Mouse (Mus musculus) kidney, adult 11 months (tissue): ENCODE results near the gene Prr5l.

Experiments used
- DNase-seq: peaks from one replicate; pipeline ENCODE4 v3.0.0; 2022

Prr5l gene

DNA sequence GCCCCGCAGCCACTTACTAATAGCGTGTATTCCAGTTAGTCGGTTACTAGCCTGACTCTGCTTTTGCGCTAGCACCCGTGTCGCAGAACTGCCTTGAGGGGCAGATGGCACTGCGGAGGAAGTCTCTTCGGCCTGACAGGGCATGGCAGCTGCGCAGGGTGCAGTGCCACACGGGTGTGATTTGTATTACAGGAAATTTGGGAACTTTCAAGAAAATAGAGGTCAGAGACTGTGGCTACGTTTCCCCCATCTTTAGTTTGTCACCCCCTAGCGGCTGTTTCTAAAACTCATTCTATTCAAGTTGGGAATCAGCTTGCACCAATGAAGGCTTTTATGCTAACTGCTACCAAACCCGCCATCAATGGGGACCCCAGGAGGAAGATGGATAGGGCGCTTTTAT is 11.6 kb downstream of the Prr5l start:
- DNase-seq: no peak

DNA sequence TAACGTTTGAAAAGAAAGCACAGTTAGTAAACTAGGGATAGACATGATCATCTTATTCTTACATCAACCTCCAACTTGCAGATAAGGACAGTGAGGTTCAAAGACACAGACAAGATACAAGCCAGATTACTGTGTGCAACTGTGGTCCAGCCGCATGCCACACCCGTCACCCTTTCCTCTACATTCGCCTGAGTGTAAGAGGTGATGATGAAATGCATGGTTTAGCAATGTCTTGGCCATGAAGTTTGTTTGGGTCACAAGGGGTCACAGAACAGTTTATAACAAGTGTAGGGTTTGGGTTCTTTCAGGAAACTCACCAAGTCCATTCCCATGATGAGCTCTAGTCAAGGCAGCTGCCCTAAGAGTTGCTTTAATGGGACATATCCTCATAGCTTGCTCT is 14.1 kb downstream of the Prr5l start:
- no peak for DNase-seq

DNA sequence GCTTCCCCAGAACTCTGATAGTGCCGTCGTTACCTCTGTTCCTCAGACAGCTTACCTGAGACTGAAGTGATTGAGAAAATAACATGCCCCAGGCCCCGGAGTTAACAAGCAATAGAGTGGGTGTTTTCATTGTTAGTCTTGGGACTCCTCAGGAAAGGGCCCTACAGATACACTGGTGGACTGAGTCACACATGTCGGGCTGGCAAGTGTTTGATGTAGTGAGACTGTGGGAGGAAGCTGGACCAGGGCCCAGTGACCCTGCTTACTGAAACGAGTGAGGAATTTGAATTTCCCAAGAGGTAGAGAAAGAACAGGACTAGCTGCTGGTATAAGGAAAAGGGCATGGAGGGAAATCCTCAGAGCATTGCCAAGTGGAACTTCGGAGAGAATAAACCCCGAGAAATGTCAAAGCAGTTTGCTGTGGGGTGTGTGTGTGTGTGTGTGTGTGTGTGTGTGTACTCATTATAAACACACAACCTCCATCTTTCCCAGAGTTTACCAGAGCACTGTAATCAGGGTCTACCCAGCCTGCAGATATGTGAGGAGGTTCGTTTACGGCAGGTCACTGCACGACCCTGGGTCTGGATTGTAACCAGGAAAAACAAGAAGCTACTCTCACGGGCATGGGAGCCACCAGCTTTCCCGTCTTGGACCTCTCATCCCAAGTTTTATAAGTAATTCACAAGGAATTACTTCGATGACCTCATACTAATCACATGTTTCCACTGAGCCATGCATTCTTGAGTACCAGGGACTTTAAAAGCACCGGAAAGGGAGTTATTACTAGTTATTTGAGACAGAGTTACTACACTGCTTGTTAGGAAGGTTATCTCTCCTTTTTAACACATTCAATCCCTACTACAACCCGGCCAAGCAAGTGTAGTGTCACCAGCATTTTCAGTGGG is 20.4 kb downstream of the Prr5l start:
- peak; percentile 39 for DNase-seq

DNA sequence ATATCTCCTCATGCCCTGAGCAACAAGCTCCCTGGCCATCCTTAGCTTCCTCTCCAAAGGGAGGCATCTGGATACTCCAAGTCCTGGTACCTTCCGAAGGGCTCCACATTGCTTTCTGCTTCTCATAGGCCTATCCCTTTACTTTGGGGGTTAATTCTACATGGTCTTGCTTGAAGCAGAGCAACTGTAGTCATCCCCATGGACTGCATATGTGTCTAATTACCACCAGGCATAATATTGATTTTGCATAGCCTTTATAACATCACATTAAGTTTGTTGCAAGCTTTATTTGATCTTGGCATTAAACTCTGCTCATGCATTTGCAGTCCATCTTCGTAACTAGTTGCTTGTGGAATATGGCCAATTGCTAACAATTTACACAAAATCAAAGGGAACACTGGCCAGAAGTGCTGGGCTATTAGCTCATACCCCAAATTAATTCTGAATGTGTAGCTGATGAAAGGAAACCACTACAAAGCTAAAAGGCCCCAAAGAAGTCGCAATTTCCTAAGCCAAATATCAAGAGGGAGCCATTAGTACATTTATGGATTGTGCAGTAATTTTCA is 21.8 kb downstream of the Prr5l start:
- no peak for DNase-seq

DNA sequence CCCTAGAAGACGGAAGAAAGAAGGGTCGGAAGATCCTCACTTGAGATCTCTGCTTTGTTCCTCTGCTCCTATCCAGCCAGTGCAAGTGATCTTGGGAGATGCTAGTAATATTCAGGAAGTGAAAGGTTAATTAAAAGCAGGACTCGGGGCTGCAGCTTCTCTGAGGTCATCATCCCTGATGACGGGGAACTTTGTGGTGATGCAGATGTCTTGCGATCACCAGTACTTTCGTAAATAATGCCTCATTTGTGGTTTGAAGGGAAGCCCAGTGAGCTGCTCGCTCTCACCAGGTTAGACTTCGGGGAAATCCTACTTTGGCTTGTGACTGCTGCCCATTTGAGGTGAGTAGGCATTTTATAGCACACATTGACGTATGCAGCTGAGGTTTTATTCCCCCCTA is 26.7 kb downstream of the Prr5l start:
- no peak for DNase-seq

DNA sequence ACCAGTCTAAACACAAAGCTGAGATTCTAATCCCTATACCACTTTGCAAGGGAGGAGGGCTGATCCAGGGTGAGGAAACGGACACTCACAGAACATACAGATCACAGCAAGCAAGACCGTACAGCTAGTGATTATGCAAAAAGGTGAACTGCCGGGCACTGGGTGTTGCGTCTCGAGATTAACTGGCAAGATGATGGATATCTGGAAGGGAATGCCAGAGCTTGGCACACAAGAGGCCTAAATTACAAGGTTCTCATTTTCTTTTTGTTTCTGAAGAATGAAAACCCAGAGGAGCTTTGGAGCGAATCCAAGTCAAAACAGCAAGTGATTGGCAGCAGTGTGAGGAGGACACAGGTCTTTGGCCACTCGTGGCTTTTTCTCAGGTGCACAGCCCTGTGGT is 28.0 kb downstream of the Prr5l start:
- no peak for DNase-seq

DNA sequence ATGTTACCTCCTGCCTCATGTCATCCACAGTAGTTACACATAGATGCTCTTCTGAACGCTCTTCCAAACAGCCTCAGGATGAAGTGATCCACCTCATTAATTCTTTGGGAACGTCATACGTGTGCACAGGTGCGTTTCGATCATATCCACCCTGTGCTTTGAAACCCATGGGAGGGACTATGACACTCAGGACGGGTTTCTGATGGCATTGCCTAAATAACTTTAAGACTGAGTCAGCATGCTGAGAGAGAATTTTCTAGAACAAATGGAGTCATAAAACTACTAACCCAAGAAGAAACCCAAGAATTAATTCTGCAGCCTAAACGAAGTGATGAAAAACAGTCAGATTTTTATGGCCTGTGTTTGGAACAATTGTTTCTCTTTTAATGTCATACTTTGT is 40.1 kb downstream of the Prr5l start:
- no peak for DNase-seq

DNA sequence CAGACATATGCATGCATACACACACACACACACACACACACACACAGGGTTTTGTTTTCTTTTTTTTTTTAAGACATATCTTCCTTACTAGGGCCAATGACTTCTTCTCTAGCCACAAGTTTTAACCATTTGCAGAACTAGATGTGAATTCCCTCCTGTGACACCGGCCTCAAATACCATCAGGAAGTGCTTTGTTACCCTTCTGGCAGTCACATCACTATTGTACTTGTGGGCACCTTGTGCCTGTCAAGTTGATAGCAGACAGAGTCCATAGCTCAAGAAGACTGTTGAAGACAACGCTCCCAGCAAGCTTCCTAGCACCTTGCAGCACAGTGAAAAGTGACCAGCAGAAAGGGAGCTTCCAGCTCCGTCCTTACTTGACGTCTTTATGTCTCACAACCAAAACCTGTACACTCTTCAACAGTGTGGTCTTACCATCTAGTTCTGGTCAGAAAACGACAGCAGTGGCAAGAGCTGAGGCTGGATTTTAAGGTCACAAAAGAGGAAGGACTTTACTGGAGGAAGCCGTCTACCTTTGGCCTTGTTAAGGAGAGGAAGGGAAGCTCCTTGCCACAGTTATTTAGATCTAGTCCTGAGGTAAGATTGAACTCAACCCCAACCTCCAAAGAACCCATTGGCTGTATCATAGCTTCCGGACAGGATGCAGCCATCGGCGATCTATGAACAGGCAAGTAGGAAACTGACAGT is 47.9 kb downstream of the Prr5l start:
- no peak for DNase-seq

DNA sequence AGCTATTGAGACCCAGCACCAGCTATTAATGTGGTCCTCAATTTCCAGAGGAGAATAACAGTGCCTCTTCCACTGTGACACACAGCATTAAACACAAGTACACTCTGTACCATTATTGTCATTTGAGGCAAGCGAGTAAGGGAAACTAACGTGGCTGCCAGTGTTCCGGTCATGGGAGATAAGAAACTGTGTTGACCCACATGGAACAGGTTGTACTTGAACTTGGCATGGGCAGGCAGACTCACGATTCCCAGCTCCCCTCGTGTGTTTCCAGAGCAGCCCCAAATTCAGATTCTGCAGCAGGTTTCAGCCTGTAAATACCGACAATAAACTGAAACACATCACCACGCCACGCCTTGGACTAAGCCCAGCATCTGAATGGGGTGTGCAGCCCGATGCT is 50.5 kb downstream of the Prr5l start:
- DNase-seq: no peak

DNA sequence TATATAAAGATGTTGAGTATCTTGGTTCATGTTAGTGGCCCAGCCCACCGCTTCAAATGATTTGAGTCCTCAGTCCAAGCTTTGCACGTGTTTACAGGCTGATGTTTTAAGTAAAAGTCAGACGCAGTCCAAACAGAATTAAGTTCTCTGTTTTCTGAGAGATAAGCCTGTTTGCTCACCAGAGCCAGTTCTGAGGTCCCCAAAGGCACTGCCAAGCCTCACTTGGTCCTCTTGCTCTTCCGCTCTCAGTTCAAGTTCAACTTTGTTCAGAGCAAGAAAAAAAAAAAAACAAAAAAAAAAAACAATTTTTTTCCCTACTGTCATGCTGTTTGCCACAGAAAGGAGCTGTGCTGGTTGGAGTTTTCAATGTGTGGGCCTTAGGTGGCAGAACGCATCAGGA is 51.0 kb downstream of the Prr5l start:
- DNase-seq: no peak

DNA sequence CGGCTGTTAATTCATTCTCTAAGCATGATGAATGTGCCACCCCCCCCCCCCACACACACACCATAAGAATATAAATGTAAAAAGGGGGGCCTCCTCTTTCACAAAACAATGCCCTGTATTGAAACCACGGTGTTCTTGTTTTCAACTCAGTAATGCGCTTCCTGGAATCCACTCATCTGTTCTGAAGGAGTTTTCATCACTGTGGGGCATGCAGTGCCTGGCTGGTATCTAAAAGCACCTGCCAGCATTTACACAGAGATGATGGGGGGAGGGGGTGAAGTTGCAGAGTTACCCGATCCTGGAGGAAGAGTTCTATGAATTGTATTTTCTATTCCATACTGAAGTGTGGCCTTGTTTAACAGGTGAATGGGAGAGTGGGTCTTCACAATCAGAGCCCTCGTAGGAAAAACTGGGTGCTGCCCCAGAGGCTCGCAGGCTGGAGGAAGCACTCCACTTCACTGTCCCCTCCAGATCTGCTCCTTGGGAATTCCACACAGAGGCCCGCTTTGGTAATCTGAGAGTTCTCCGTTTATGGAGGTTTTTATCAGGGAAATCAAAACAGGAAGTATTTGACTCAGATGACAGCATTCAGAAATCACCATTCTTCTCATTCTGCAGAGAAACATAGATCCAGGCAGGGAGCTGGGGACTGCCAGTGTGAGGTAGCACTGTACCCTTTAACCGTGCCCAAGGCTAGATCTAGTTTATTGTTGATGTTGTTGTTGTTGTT is 52.5 kb downstream of the Prr5l start:
- DNase-seq: no peak

DNA sequence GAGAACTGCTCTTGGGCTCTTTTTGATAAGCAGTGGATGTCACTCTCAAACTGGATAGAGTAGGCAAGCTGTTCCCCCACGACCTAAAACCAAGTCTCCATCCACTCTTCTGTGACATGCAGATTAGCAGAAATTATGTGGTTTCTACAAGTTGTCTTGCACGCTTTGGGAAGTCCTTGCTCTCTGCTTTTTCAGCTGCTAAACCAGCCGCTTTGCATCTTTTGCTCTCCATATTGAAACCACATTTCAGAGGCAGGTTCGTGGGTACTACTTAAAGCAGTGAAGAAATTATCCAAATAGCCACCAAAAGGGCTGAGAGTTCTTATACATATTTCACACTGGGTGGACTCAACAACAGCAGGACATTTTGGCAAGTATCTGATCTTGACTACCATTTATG is 53.8 kb downstream of the Prr5l start:
- no peak for DNase-seq

DNA sequence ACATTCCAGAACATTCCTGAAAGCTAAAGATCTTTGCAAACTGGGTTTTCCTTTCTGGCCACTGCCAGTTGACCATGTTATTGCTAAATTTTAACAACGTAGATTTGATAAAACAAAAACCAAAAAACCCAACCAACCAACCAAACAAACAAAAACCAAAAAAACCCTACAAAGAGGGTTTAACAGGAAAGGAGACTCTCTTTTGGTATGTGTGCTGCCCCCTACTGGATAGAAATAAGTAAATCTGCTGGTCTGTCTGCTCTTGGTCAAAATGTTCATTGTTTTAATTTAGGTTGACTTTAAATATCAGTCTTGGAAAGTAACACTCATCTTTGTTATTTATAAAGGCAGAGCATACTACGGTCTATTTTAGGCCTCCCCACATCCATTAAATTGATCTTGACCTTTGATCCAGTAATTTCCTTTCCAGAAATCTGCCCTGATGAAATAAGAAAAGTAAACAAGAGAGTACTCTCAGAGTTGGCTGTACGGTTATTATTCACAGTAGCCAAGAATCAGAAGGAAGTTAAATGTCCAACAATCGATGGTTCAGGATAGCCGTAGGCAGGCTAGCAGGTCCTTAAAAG is 54.7 kb downstream of the Prr5l start:
- no peak for DNase-seq

DNA sequence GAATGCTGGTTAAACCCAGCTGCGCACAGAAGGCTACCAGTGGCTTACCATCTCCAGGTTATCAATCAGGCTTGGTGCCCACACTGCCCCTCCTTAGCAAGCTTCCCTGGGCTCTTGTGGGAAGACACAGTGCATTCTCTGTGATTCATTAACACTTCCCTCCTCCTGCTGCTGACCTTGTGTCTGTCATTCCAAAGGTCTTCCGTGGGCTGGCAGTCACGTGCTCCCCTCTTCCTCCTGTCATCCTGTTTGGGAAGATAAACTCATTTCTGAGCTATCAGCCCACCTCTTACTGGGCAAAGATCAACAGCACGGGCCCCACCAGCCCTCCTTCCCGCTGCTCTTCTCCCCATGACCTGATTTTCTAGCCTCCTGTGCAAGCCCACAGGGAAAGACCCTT is 55.2 kb downstream of the Prr5l start:
- peak; percentile 92 for DNase-seq

DNA sequence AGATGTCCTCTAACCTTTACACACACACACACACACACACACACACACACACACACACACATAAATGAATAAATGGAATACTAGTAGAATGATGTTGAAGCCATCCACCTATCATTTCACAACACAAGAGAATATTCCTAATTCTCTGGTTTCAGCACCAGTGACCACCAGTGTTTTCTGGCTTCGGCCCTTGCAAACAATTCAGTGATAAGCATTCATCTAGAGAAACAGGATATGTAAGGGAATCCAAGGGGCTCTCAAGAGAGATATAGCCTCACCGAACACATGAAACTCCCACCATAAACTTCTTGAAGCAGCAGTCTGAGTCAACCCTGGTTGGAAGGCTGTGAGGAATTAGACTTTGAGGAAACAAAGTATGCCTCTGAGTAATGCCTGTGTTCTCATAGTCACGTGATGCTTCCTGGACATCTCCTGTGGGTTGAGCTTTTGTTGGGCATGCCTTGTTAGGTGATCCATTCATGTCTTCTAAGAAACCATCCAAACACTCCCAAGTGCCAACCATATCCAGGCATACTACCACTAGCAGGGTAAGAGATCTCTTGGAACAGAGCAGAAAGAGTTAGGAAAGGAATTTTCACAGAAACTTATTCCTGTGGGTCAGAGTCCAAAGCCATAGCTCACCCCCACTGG is 55.8 kb downstream of the Prr5l start:
- no peak for DNase-seq

DNA sequence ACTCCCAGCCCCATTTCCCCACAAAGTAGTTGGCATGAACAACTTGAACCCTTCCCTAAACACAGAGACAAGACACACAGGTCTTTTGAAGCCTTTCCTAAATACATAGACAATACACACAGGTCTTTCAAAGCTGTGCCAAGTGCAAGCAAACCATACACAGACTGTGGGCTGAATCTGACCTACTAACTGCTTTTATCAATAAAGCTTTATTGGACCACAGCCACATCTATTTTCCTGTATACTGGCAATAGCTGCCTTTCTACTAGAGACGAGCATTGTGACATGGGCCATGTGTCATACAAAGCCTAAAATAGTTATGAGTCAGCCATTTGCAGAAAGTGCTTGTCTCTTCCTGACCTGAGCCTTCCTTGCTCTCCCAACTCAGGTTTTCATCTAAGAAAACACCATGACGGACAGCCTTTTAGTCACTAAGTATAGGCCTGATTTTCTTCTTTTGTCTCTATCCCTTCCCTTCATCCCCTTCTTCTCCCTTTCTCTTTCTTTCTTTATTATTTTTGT is 56.6 kb downstream of the Prr5l start:
- DNase-seq: no peak

DNA sequence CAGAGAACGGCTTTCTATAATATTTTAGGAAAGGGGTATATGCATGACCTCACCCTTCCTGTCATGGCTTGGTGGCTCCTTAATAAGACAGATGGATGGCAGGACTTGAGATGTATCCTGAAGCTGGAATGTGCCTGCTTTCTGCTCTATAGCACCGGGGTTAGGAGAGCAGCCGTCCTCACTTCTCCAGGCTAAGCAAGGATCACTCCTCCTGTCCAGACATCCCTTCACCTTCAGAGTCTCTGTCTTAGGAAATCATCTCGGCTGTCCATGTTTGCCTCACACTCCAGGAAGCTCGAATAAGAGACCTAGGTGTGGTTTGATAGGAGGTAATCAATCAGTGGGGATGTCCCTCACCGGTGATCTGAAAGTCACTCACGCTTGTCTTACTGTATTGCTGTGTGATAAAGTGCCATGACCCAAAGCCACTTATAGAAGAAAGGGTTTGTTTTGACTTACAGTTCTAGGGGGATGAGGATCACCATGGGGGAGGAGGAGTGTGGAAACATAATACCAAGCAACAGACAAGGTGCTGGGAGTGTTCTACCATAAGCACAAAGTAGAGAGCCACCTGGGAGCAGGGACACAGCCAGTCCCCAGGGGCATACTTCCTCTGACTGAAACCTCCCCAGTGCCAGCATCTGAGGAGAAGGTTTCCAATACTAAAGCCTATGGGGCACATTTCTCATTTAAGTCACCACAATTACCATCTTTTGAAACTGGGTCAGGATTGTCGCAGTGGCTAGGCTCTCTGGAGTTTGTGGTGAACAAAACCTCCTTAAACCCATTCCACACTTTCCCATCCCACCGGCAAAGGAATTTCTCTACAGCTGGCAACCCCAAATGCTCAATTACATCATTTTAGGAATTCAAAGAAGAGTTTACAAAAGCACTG is 57.4 kb downstream of the Prr5l start:
- DNase-seq: no peak

DNA sequence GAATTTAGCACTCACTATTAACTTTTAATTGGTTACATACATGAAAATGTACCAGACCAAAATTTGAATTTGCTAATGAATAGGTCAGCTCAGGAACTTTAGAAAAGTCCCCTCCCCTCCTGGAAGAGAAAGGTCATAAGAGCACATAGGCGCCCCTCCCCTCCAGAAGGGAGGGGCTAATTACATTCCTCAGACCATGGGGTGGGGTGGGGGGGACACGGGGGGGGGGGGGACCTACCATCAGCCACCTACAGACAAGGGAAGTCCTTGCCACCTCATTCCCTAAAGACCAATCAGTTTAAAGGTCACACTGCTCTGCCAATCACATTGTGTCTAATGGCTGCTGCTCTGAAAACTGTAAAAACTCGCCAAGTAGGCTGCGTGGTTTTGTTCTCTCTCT is 59.0 kb downstream of the Prr5l start:
- no peak for DNase-seq

DNA sequence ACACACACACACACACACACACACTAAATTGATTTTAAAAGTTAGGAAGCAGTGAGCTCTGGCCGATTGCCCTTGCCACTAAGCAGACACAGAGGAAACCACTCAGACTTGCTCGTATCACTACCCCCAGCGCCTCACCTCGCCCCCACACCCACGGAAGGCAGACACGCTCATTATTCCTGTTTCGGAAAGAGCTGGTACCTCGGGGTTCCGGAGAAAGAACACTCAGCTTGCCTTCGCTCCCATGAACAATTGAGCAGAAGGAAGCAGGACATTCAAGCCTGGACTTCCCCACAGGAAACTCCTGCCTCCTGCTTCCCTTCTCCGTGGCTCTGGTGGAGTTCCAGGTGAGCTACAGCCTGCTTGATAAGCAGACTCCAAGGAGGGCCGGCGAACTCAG is 60.0 kb downstream of the Prr5l start:
- peak; percentile 55 for DNase-seq

DNA sequence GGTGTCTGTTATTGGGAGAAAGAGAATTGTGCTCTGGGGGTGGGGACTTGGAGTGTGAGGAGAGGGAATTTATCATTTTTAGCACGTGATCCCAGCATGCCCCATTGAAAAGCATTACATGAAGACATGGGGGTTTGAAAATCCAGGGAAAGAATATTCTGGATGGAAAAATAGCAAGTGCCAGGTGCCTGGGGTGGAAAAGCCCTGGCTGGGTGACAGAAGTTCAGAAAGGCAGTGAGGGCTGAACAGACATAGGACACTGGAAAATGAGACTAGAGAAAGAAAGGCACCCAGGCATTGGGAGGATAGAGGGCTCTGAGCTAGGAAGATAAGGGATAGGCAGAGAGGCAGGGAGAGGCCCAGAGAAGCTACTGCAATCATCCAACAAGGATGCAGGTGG is 62.0 kb downstream of the Prr5l start:
- DNase-seq: no peak
